Mouse (Mus musculus): ENCODE results near the gene Ivd. TPM values are rescaled to one million over a fixed set of nuclear protein-coding genes. Genes with fewer than 3 reads are reported as not detected.

Gene Ivd
- total and polyA plus RNA-seq, 2 experiments from 2014 or later, result 92.2 to 163 TPM

- H3K9ac ChIP-seq (replicated peaks; ENCODE audit: low read depth, low read length), result no peak overlapping the region
- H3K4me1 ChIP-seq (ENCODE audit: control insufficient read depth, insufficient read depth), result no peaks in the 10 kb centered on the region; the same call in none of the 2 replicates
- ATAC-seq (ENCODE audit: insufficient read depth, low read depth) (no peak), DNase-seq (ENCODE audit: low spot score) (no peak)
- H3K4me3 ChIP-seq (ENCODE audit: low read depth, low read length), result no peak overlapping the region
- H3K36me3 ChIP-seq (replicated peaks; ENCODE audit: control insufficient read depth, insufficient read depth, low read length), result peaks cover 38% of the 10 kb centered on the region
- no peaks in the 10 kb centered on the region for H3K27me3 ChIP-seq (ENCODE audit: control insufficient read depth, insufficient read depth, low read length)
- WGBS, result 86% methylated on average over 5 of the region's 5 CpGs
- no peaks in the 10 kb centered on the region for H3K9me3 ChIP-seq (replicated peaks; ENCODE audit: control insufficient read depth, low read length)
- no peak overlapping the region for H3K27ac ChIP-seq (ENCODE audit: low read depth)
- H3K4me2 ChIP-seq (ENCODE audit: low read depth, low read length), result no peak overlapping the region
- no peak for TF ChIP-seq EP300 (IDR thresholded peaks at IDR 0.05; ENCODE audit: low read depth)
- no peak for TF ChIP-seq CTCF (IDR thresholded peaks at IDR 0.05; ENCODE audit: low read depth)
Observed at GRCm38 (mm10) chr2:118873018-118873417, 11.3 kb downstream of the Ivd start.

- H3K27me3 ChIP-seq (ENCODE audit: control insufficient read depth, insufficient read depth, low read length), result no peaks in the 10 kb centered on the region
- ATAC-seq (ENCODE audit: insufficient read depth, low read depth), result no peak
- H3K36me3 ChIP-seq (replicated peaks; ENCODE audit: control insufficient read depth, insufficient read depth, low read length), result peaks cover 42% of the 10 kb centered on the region
- H3K4me1 ChIP-seq (ENCODE audit: control insufficient read depth, insufficient read depth), result no peaks in the 10 kb centered on the region; the same call in none of the 2 replicates
- 74% methylated on average over 6 of the region's 6 CpGs for WGBS
- TF ChIP-seq CTCF (IDR thresholded peaks at IDR 0.05; ENCODE audit: low read depth) (no peak), EP300 (IDR thresholded peaks at IDR 0.05; ENCODE audit: low read depth) (no peak)
- H3K9ac ChIP-seq (replicated peaks; ENCODE audit: low read depth, low read length), result no peak overlapping the region
- no peak for DNase-seq (ENCODE audit: low spot score)
- H3K4me2 ChIP-seq (ENCODE audit: low read depth, low read length), result no peak overlapping the region
- no peak overlapping the region for H3K4me3 ChIP-seq (ENCODE audit: low read depth, low read length)
- no peak overlapping the region for H3K27ac ChIP-seq (ENCODE audit: low read depth)
- no peaks in the 10 kb centered on the region for H3K9me3 ChIP-seq (replicated peaks; ENCODE audit: control insufficient read depth, low read length)
Observed at GRCm38 (mm10) chr2:118873890-118874430, 12.2 kb downstream of the Ivd start.

- WGBS, result 89% methylated on average over 8 of the region's 8 CpGs
- Histone ChIP-seq H3K4me2 (ENCODE audit: low read depth, low read length) (no peak overlapping the region), H3K4me3 (ENCODE audit: low read depth, low read length) (no peak overlapping the region), H3K9ac (replicated peaks; ENCODE audit: low read depth, low read length) (no peak overlapping the region), H3K4me1 (ENCODE audit: control insufficient read depth, insufficient read depth) (no peaks in the 10 kb centered on the region; the same call in none of the 2 replicates), H3K36me3 (replicated peaks; ENCODE audit: control insufficient read depth, insufficient read depth, low read length) (peaks cover 42% of the 10 kb centered on the region), H3K27ac (ENCODE audit: low read depth) (no peak overlapping the region), H3K27me3 (ENCODE audit: control insufficient read depth, insufficient read depth, low read length) (no peaks in the 10 kb centered on the region), H3K9me3 (replicated peaks; ENCODE audit: control insufficient read depth, low read length) (no peaks in the 10 kb centered on the region)
- TF ChIP-seq CTCF (IDR thresholded peaks at IDR 0.05; ENCODE audit: low read depth) (no peak), EP300 (IDR thresholded peaks at IDR 0.05; ENCODE audit: low read depth) (no peak)
- DNase-seq (ENCODE audit: low spot score) (no peak), ATAC-seq (ENCODE audit: insufficient read depth, low read depth) (no peak)
Observed at GRCm38 (mm10) chr2:118875316-118875715, 13.6 kb downstream of the Ivd start.

GRCm38 (mm10) chr2:118876453-118876852, 14.7 kb downstream of the Ivd start:
- Histone ChIP-seq H3K4me2 (ENCODE audit: low read depth, low read length) (no peak overlapping the region), H3K4me1 (ENCODE audit: control insufficient read depth, insufficient read depth) (no peaks in the 10 kb centered on the region; the same call in 1 of the 2 replicates), H3K27me3 (ENCODE audit: control insufficient read depth, insufficient read depth, low read length) (no peaks in the 10 kb centered on the region), H3K27ac (ENCODE audit: low read depth) (no peak overlapping the region), H3K9ac (replicated peaks; ENCODE audit: low read depth, low read length) (no peak overlapping the region), H3K4me3 (ENCODE audit: low read depth, low read length) (no peak overlapping the region), H3K36me3 (replicated peaks; ENCODE audit: control insufficient read depth, insufficient read depth, low read length) (peaks cover 42% of the 10 kb centered on the region), H3K9me3 (replicated peaks; ENCODE audit: control insufficient read depth, low read length) (no peaks in the 10 kb centered on the region)
- TF ChIP-seq EP300 (IDR thresholded peaks at IDR 0.05; ENCODE audit: low read depth) (no peak), CTCF (IDR thresholded peaks at IDR 0.05; ENCODE audit: low read depth) (no peak)
- WGBS, result 91% methylated on average over 9 of the region's 9 CpGs
- no peak for DNase-seq (ENCODE audit: low spot score)
- ATAC-seq (ENCODE audit: insufficient read depth, low read depth), result no peak

- H3K9me3 ChIP-seq (replicated peaks; ENCODE audit: control insufficient read depth, low read length), result no peaks in the 10 kb centered on the region
- H3K4me1 ChIP-seq (ENCODE audit: control insufficient read depth, insufficient read depth), result peaks cover 12% of the 10 kb centered on the region
- ATAC-seq (ENCODE audit: insufficient read depth, low read depth), result no peak
- H3K27ac ChIP-seq (ENCODE audit: low read depth), result no peak overlapping the region
- TF ChIP-seq EP300 (IDR thresholded peaks at IDR 0.05; ENCODE audit: low read depth), result no peak
- TF ChIP-seq CTCF (IDR thresholded peaks at IDR 0.05; ENCODE audit: low read depth), result no peak
- H3K9ac ChIP-seq (replicated peaks; ENCODE audit: low read depth, low read length), result no peak overlapping the region
- no peak overlapping the region for H3K4me2 ChIP-seq (ENCODE audit: low read depth, low read length)
- H3K4me3 ChIP-seq (ENCODE audit: low read depth, low read length), result no peak overlapping the region
- 57% methylated on average over 4 of the region's 4 CpGs for WGBS
- peaks cover 8% of the 10 kb centered on the region; the same call in 1 of the 2 replicates for H3K27me3 ChIP-seq (ENCODE audit: control insufficient read depth, insufficient read depth, low read length)
- peaks cover 22% of the 10 kb centered on the region for H3K36me3 ChIP-seq (replicated peaks; ENCODE audit: control insufficient read depth, insufficient read depth, low read length)
- DNase-seq (ENCODE audit: low spot score), result no peak
Observed at GRCm38 (mm10) chr2:118881019-118881418, 19.3 kb downstream of the Ivd start.

- no peak overlapping the region for H3K4me3 ChIP-seq (ENCODE audit: low read depth, low read length)
- WGBS, result 58% methylated on average over 5 of the region's 5 CpGs
- H3K9me3 ChIP-seq (replicated peaks; ENCODE audit: control insufficient read depth, low read length), result no peaks in the 10 kb centered on the region
- H3K27me3 ChIP-seq (ENCODE audit: control insufficient read depth, insufficient read depth, low read length), result peaks cover 10% of the 10 kb centered on the region; the same call in 1 of the 2 replicates
- no peak overlapping the region for H3K27ac ChIP-seq (ENCODE audit: low read depth)
- DNase-seq (ENCODE audit: low spot score), result no peak
- H3K4me1 ChIP-seq (ENCODE audit: control insufficient read depth, insufficient read depth), result peaks cover 12% of the 10 kb centered on the region
- ATAC-seq (ENCODE audit: insufficient read depth, low read depth), result no peak
- H3K36me3 ChIP-seq (replicated peaks; ENCODE audit: control insufficient read depth, insufficient read depth, low read length), result peaks cover 13% of the 10 kb centered on the region
- no peak overlapping the region for H3K4me2 ChIP-seq (ENCODE audit: low read depth, low read length)
- no peak overlapping the region for H3K9ac ChIP-seq (replicated peaks; ENCODE audit: low read depth, low read length)
- TF ChIP-seq EP300 (IDR thresholded peaks at IDR 0.05; ENCODE audit: low read depth), result no peak
- no peak for TF ChIP-seq CTCF (IDR thresholded peaks at IDR 0.05; ENCODE audit: low read depth)
Observed at GRCm38 (mm10) chr2:118881956-118882355, 20.2 kb downstream of the Ivd start.

Data from heart, postnatal 0 days (tissue).